Mouse (Mus musculus) layer of hippocampus, postnatal 25 days (tissue): Measurements from ENCODE around the gene Nlrc5. TPM values are rescaled to one million over a fixed set of nuclear protein-coding genes. Genes with fewer than 3 reads are reported as not detected.
"Not testable (repeated sequence)": the region's sequence is repeated elsewhere in the genome, so short reads cannot be mapped to it uniquely, and the experiment has no call there.

Experiments used
- DNase-seq, 2 experiments: peaks; one replicate each; pipeline ENCODE4 v3.0.0; 2022; ENCODE audit warnings: mixed read lengths in 2 of 2, low spot score in 1 of 2; ENCODE audit errors: extremely low spot score in 1 of 2
- total RNA-seq, 2 experiments: library from RNA; stranded (reverse); gene quantifications; 2 replicates each; pipeline ENCODE4 v1.2.3; 2021

Gene Nlrc5
- total RNA-seq, 2 experiments from 2014 or later: 0.26 to 0.59 TPM

GRCm38 (mm10) chr8:94415218-94415617, 18.9 kb upstream of the Nlrc5 start:
- DNase-seq: no peak

GRCm38 (mm10) chr8:94418017-94418416, 16.1 kb upstream of the Nlrc5 start:
- no peak for DNase-seq

- no peak for DNase-seq
Observed at GRCm38 (mm10) chr8:94422270-94422669, 11.9 kb upstream of the Nlrc5 start.

- DNase-seq: no peak
Observed at GRCm38 (mm10) chr8:94427953-94428352, 6.2 kb upstream of the Nlrc5 start.

- no peak for DNase-seq
Observed at GRCm38 (mm10) chr8:94428420-94428819, 5.7 kb upstream of the Nlrc5 start.

GRCm38 (mm10) chr8:94429376-94429775, 4.8 kb upstream of the Nlrc5 start:
- no peak for DNase-seq

- DNase-seq: no peak
Observed at GRCm38 (mm10) chr8:94432212-94432611, 1.9 kb upstream of the Nlrc5 start.

GRCm38 (mm10) chr8:94434958-94435357, 802 bp downstream of the Nlrc5 start:
- no peak for DNase-seq

GRCm38 (mm10) chr8:94435397-94436111, 1.4 kb downstream of the Nlrc5 start:
- DNase-seq: no peak

- no peak for DNase-seq
Observed at GRCm38 (mm10) chr8:94436112-94436572, 2.0 kb downstream of the Nlrc5 start.

GRCm38 (mm10) chr8:94436900-94437299, 2.7 kb downstream of the Nlrc5 start:
- DNase-seq: no peak

- DNase-seq: no peak
Observed at GRCm38 (mm10) chr8:94438659-94439058, 4.5 kb downstream of the Nlrc5 start.

- no peak for DNase-seq
Observed at GRCm38 (mm10) chr8:94439691-94440090, 5.5 kb downstream of the Nlrc5 start.

- no peak for DNase-seq
Observed at GRCm38 (mm10) chr8:94440389-94440788, 6.2 kb downstream of the Nlrc5 start.

GRCm38 (mm10) chr8:94441686-94442085, 7.5 kb downstream of the Nlrc5 start:
- no peak for DNase-seq

- no peak for DNase-seq
Observed at GRCm38 (mm10) chr8:94443153-94443552, 9.0 kb downstream of the Nlrc5 start.

- no peak for DNase-seq
Observed at GRCm38 (mm10) chr8:94444480-94444879, 10.3 kb downstream of the Nlrc5 start.

GRCm38 (mm10) chr8:94447142-94447541, 13.0 kb downstream of the Nlrc5 start:
- DNase-seq: no peak

- no peak for DNase-seq
Observed at GRCm38 (mm10) chr8:94447583-94448324, 13.6 kb downstream of the Nlrc5 start.

- DNase-seq: not testable (repeated sequence)
Observed at GRCm38 (mm10) chr8:94452991-94453390, 18.8 kb downstream of the Nlrc5 start.

GRCm38 (mm10) chr8:94453868-94454488, 19.8 kb downstream of the Nlrc5 start:
- no peak for DNase-seq
